Mouse (Mus musculus) activated CD4-positive, CD25-positive, alpha-beta regulatory T cell, adult 4 months (primary cell): ENCODE data around the gene Tmem14a. TPM values are rescaled to one million over a fixed set of nuclear protein-coding genes. Genes with fewer than 3 reads are reported as not detected.
"Not testable (repeated sequence)": the region's sequence is repeated elsewhere in the genome, so short reads cannot be mapped to it uniquely, and the experiment has no call there.

Experiments
- ATAC-seq: one replicate; pipeline ENCODE4 v1.8.0; 2017
- polyA plus RNA-seq, 2 experiments: library from polyadenylated mRNA; unstranded; fragments of 100-300 nt; shearing (Covaris generic); gene quantifications; one replicate each; pipeline ENCODE4 v1.2.1; 2017

Tmem14a gene
- polyA plus RNA-seq: 1 to 10 TPM; 2.2 to 3.7 TPM

GRCm38 (mm10) chr1:21218489-21218919, at the start of gene Tmem14a:
Tmem14a (plus strand) TSS chr1:21218575.
- peak; percentile 89 for ATAC-seq

DNA sequence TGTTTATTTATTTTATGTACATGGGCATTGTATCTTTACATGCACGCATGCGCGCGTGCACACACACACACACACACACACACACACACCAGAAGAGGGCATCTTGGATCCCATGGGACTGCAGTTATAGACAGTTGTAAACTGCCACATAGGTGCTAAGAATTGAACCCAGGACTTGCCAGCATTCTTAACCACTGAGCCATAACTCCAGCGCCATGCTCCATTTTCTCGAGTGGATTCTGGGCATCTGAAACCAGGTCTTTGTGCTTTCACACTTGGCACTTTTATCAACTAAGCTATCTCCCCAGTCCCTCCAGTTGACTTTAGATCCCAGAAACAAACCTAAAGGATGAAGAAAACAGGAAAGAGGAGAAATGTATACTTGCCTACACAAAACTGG, 33.2 kb upstream of the Tmem14a start:
- no peak for ATAC-seq

DNA sequence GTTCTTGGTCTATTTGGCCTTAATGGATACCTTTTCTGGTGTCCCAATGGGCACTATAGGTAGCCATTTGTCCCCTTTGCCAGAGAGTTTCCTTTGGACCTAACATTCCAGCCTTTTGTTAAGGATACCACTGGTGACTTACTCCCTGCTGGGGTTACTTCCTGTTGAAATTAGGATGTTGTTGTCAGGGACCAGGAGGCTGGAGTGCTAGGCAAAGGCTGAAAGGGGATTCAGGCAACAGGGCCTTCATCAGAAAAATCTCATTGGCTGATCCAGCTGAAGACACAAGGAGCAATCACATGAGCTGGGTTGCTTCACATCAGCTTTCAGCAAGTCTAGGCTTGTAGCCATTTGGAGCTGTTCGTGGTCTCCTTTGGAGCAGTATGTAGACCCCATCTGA, 12.1 kb upstream of the Tmem14a start:
- ATAC-seq: no peak

GRCm38 (mm10) chr1:21213537-21213936, 4.8 kb upstream of the Tmem14a start:
- not testable (repeated sequence) for ATAC-seq

DNA sequence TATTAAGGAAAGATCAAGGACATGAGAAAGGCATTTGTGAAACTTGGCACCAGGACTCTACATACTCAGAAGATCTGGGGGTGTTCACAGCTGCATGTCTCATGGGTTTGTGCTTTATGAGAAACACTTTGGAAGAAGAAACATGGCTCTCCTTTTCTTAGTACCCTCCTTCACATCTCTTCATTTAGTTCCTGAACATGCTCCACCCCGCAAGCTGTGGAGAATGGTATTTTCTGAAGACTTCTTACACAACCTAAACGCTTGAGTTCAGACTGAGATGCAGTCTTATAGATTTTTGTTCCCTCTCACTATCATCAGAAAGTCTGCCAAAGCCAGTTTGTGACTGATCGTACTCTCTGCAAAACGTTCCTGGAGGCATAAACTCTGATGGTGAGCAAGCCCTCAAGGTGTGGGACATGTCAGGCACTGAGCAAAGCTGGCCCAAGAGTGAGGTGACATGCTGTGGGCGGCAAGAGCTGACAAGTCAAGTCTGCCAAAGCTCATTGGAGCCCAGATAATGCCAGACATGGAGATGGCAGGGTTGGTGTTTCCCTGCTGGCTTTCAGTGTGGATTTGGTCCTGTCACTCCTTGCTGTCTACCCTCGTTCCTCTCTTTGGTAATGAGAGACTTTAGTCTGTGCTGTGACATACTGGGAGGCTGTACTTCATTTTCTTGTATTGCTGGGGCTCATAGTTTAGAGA, 4.2 kb upstream of the Tmem14a start:
- not testable (repeated sequence) for ATAC-seq

GRCm38 (mm10) chr1:21227756-21228395, 9.5 kb downstream of the Tmem14a start:
- ATAC-seq: no peak

- not testable (repeated sequence) for ATAC-seq
Observed at GRCm38 (mm10) chr1:21228740-21229722, 10.7 kb downstream of the Tmem14a start.

- ATAC-seq: no peak
Observed at GRCm38 (mm10) chr1:21230376-21230775, 12.0 kb downstream of the Tmem14a start.

DNA sequence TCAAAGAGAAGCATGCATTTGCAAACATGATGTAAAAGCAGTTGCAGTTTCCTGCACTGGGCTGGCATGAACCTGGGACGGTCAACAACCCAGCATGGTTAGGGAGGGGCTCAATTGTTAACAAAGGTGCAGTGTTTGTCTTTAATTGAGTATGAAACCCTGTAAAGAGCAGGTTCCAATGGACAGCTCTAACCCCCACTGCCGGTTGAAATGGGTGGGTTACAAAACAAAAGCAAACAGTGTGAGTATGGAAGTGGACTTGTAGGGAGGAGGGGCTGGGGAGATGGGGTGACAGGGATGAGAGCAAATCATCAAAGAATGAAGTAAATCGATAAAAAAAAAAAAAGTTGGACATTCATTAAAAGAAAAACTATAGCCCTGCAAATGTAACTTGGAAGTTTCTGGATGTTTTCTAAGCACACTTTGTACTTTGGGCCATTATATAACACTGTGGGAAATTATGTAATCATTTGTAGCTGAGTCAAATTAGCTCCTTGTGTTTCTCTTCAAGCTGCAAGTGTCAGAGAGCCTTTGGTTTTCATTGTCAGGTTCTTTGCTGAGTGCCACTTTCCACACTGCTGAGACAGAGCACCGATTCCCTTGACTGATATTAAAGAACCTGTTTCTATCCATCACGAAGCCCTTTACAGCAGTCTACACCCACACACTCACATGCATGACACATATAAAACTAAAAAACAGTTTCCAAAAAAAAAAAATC, 13.5 kb downstream of the Tmem14a start:
- no peak for ATAC-seq

DNA sequence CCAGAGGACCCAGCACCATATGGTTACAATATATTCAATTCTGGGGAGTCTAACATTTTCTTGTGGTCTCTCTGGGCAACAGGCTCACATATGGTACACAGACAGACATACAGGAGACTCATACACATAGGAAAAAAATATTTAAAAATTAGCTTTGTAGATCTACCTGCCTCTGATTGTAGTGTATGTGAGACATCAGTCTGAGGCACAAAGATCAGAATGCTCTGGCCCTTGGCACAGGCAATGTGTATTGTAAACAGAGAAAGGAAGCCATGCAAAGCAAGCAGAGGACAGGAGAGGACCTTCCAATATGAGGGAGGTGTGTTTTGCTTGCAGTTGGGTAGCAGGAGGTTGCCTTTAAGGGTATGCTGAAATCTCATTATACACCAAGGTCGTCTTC, 14.1 kb downstream of the Tmem14a start:
- ATAC-seq: no peak

DNA sequence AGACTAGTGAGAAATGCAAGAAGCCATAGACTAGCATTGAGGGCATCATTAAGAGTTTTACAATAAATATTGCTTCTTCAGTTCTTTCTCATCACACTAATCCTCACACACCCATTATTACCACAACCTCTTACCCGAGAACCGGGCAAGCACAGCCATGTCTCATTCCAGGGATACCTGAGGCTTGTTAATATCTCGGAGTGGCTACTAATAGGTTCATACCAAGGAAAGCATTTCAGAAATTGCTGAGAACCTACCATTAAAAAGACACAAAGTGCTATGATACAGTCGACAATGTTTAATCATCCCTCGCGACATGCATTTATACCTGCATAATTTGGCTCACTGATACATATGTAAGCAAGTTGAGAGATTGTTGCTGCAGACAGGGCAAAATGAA, 17.0 kb downstream of the Tmem14a start:
- ATAC-seq: no peak

GRCm38 (mm10) chr1:21239911-21240898, 21.8 kb downstream of the Tmem14a start, which contains the start of gene Gsta3:
Gsta3 (plus strand) TSS chr1:21240589.
- ATAC-seq: no peak

GRCm38 (mm10) chr1:21241096-21241495, 22.7 kb downstream of the Tmem14a start:
- ATAC-seq: no peak

DNA sequence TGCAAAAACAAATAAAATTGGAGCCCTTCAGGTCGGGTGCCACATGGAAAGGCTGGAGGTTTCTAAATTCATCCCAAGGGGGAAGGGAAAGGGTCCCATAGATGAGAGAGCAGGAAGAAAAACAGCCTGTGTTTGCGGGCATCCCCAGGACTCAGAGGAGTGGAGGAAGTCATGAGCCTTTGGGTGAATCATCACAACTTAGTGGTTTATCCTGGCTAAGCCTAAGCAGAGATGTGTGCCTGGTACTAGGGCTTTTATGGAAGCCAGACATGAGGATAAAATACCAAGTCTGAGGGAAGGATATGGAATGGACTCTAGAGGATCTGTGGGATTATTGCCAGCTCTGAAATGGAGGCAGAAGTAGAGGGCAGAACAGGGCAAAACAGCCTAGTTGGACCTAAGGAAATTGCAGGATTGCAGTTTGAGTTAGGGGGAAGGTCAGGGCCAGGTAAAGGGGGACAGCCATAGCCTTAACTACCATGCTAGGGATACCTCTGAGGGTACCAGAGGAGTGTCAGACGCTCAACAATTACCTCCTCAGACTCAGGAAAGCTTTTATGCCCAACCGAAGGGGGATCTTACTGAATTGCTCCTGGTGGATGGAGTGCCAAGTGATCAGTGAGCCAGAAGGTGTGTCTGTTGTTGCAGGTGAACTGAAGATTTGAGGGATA, 26.1 kb downstream of the Tmem14a start:
- ATAC-seq: no peak

GRCm38 (mm10) chr1:21246136-21246535, 27.8 kb downstream of the Tmem14a start:
- no peak for ATAC-seq

DNA sequence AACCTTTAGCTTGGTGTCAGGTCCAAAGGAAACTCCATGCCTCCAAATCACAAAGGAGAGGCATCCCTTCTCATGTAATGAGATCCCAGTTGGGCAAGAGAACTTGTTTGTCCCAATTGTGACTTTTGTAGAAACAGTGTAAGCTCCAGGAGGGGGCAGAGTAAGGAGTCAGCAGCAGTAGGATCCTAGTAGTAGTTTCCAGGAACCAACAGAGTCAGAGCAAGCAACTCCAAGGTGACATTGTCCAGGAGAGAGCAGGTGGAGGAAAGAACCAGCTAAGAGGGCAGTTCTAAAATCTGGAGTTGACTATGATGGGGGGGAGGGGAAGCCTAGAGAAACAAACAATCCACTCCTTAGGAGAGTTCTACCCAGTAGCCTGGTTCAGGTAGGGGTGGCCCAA, 29.5 kb downstream of the Tmem14a start:
- ATAC-seq: no peak

DNA sequence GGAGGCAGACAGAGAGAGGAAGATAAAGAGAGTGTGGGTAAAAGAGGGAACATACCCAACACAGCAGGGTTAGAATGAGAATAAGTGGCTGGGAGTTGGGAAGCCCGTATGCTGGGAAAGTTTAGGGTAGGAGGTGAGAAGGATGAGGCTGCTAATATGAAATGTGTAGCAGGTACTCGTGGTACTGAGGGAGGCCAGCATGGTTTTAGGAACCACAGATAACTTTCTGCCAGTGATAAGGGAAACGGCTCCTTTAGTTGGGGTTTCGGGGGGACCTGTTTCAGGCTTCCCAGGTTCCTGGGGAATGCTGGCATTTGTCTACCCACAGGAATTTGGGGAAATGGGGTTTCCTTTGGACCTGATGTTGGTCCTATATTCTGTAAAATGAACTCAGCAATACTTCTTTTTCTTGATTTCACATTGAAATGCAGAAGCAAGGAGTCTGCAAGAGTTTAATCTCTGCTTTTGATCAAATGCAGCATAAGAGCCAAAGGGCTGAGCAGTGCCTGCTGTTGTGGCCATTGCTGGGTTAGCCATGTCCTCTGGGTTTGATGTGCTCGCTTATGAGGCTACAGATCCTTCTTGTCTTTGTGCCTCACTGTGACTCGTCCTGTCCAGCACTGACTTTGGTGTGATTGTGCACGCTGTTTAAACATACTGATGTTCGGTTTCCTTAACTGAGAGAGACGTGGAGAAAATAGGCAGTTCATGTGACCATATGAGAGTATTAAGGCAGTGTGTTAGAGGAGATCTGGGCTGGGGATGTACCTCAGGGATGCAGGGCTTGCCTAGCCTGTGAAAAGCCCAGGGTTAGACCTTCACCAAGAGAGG, 30.4 kb downstream of the Tmem14a start:
- ATAC-seq: no peak

- ATAC-seq: no peak
Observed at GRCm38 (mm10) chr1:21251661-21252060, 33.3 kb downstream of the Tmem14a start.

DNA sequence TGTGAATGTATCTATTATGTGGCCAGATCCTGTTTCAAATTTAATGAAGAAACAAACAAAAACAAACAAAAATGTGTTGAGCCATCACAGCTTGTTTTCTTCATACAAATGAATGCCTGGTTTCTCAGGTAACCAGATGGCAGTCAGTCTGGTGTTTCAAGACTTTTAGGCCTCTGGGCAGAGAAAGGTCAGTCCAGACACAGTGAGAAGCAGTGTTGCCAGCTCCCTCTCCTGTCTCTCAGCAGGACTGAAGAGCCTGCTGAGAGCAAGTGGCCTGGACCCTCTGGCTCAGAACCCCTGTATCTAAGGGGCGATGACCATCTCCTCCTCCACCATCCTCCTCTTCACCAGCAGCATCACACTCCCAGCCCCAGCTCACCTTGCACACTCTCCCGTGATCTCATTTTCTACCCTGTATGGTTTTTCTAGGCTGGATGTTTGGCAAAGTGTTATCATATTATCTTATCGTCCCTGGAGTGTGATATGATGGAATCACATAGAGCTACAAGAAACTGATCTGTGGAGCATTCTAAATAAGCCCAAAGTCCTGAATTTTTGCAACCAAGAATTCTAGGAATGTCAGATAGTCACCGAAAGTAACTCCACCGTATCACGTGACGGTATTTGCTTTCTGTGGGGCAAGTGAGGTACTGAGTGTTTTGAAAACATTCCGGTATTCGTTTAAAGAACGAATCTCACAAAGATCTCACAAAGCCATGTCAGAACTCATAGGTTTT, 34.4 kb downstream of the Tmem14a start:
- ATAC-seq: no peak
